Mouse (Mus musculus) stomach, postnatal 0 days (tissue): ENCODE results near the gene Cdk4. TPM values are rescaled to one million over a fixed set of nuclear protein-coding genes. Genes with fewer than 3 reads are reported as not detected.

Experiments used
- ATAC-seq: fragments of 200-750 bp; cut with Nextera tagmentation; 2 replicates; pipeline ENCODE4 v1.8.0; 2017; ENCODE audit not compliant: low FRiP score, low TSS enrichment
- DNase-seq: peaks from one replicate; pipeline ENCODE4 v3.0.0-alpha.2; 2016; ENCODE audit warnings: low spot score
- H3K27ac ChIP-seq: fragments of 300-500 bp; sonication (generic); replicated peaks from 2 replicates; pipeline ENCODE4 v1.5.1; 2014; ENCODE audit warnings: mild to moderate bottlenecking, control low read depth
- H3K27me3 ChIP-seq: fragments of 300-500 bp; sonication (generic); 2 replicates; pipeline ENCODE4 v1.6.1; 2014; ENCODE audit warnings: low read length; ENCODE audit not compliant: control insufficient read depth, insufficient read depth
- H3K36me3 ChIP-seq: fragments of 300-500 bp; sonication (generic); 2 replicates; pipeline ENCODE4 v1.6.1; 2014; ENCODE audit warnings: low read length, mixed read lengths; ENCODE audit not compliant: control insufficient read depth, insufficient read depth
- H3K4me1 ChIP-seq: fragments of 300-500 bp; sonication (generic); replicated peaks from 2 replicates; pipeline ENCODE4 v1.6.1; 2014; ENCODE audit warnings: antibody characterized with exemption; ENCODE audit not compliant: control insufficient read depth, insufficient read depth
- H3K4me2 ChIP-seq: fragments of 300-500 bp; sonication (generic); replicated peaks from 2 replicates; pipeline ENCODE4 v1.6.1; 2014; ENCODE audit warnings: low read depth, mild to moderate bottlenecking, control low read depth, moderate library complexity
- H3K4me3 ChIP-seq: fragments of 300-500 bp; sonication (generic); 2 replicates; pipeline ENCODE4 v1.5.1; 2014; ENCODE audit warnings: low read depth, low read length, control low read depth
- H3K9ac ChIP-seq: fragments of 300-500 bp; sonication (generic); 2 replicates; pipeline ENCODE4 v1.6.1; 2014; ENCODE audit warnings: mild to moderate bottlenecking, low read length, control low read depth, mixed read lengths
- H3K9me3 ChIP-seq: fragments of 300-500 bp; sonication (generic); 2 replicates; pipeline ENCODE4 v1.6.1; 2016; ENCODE audit warnings: low read length; ENCODE audit not compliant: control insufficient read depth
- CTCF ChIP-seq: IDR thresholded peaks from 2 replicates; pipeline ENCODE4 v1.5.1; 2016; ENCODE audit warnings: antibody characterized with exemption, low read depth, mild to moderate bottlenecking, moderate library complexity
- EP300 ChIP-seq: optimal IDR thresholded peaks from 2 replicates; pipeline ENCODE3; 2016; ENCODE audit warnings: antibody characterized with exemption
- WGBS: fragments of 180-500 bp; shearing (Covaris S2); extraction: QIAGEN DNeasy Blood & Tissue Kit; methylation state at CpG from one replicate; pipeline ENCODE4 v1.1.7; 2014; 5-methylcytosine and 5-hydroxymethylcytosine counted together
- polyA plus RNA-seq: library from polyadenylated mRNA; unstranded; fragments of >200 nt; fragmentation: Nextera tagmentation; extraction: Ambion mirVana; gene quantifications from 2 replicates; pipeline ENCODE4 v1.2.1, GENCODE M21; 2015

Gene Cdk4
- polyA plus RNA-seq, 1 experiment from 2014 or later: 469 TPM

DNA sequence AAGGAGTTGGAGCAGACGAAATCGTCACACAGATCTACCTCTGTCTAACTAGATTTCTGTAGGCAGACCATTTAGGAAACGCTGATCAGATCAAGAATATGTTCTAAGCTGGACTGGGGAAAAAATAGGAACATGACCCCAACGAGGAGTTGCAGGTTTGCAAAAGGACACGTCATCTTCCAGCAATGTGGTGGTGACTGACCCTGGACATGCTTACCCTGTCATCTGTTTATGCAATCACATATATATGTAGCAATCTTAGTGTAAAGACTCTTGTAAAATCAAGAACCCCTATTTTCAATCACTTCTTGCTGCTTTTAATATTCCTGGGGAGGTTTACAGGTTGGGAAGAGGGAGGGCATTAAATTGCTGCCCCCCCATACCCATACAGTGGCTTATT, 831 bp upstream of the Cdk4 start:
- H3K4me1 ChIP-seq: 0 out of 2 replicates have a peak, but pooled peaks cover 4% of the 10 kb centered on the region
- WGBS: 64% methylated on average over 5 of the region's 5 CpGs
- TF ChIP-seq EP300 (no peak), CTCF (no peak)
- DNase-seq (no peak), ATAC-seq (no peak)
- H3K9ac ChIP-seq: no peak overlapping the region
- H3K27ac ChIP-seq: no peak overlapping the region
- H3K4me2 ChIP-seq: no peak overlapping the region
- no peaks in the 10 kb centered on the region for H3K27me3 ChIP-seq
- no peaks in the 10 kb centered on the region for H3K9me3 ChIP-seq
- H3K4me3 ChIP-seq: no peak overlapping the region
- peaks cover 12% of the 10 kb centered on the region for H3K36me3 ChIP-seq

DNA sequence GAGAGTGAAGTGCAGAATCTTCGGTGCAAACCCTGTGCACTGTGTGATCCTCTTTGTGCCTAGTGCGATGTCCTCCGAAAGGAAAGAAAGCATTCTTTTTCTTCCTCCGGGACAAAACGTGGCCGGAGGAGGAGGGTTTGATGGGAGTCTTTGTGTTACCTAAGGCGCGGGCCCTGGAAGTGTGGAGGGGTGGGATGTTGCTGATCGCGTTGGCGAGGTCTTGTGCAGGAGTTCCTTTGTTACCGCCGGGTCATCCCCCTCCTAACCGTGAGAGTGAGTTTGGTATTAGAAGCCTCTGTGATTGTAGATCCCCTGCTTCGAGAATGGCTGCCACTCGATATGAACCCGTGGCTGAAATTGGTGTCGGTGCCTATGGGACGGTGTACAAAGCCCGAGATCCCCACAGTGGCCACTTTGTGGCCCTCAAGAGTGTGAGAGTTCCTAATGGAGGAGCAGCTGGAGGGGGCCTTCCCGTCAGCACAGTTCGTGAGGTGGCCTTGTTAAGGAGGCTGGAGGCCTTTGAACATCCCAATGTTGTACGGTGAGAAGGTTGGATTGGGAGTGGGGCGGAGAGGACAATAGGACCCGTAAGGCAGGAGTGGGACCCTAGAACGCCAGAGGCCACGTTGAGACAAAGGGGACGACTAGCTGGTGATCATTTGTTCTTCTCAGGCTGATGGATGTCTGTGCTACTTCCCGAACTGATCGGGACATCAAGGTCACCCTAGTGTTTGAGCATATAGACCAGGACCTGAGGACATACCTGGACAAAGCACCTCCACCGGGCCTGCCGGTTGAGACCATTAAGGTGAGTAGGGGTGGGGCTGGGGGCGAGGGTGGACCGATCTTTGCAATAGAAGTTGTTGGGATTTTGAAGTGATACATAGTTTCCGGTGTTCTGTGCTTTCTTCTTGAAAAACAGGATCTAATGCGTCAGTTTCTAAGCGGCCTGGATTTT, 858 bp downstream of the Cdk4 start:
- peak overlapping the region; percentile 78 for H3K9ac ChIP-seq
- no peaks in the 10 kb centered on the region for H3K9me3 ChIP-seq
- H3K4me3 ChIP-seq: peak overlapping the region; percentile 66
- peaks cover 13% of the 10 kb centered on the region for H3K36me3 ChIP-seq
- 5% methylated on average over 37 of the region's 37 CpGs for WGBS
- TF ChIP-seq CTCF: no peak
- no peak for TF ChIP-seq EP300
- DNase-seq: no peak
- 0 out of 2 replicates have a peak, but pooled peaks have one; percentile 1 for ATAC-seq
- peak overlapping the region; percentile 85 for H3K4me2 ChIP-seq
- 0 out of 2 replicates have a peak, but pooled peaks cover 4% of the 10 kb centered on the region for H3K4me1 ChIP-seq
- no peaks in the 10 kb centered on the region for H3K27me3 ChIP-seq
- peak overlapping the region; percentile 88 for H3K27ac ChIP-seq

DNA sequence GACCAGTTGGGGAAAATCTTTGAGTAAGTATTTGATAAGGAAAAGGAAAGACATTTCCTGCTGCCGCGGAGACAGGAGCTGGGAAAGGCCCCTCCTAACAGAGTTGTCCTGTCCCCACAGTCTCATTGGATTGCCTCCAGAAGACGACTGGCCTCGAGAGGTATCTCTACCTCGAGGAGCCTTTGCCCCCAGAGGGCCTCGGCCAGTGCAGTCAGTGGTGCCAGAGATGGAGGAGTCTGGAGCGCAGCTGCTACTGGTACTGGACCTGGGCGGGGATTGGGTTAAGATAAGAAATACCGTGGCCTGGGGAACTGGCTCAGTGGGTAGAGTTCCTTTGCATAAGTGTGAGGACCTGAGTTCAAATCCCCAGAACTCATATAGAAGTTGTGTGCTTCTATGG, 2.6 kb downstream of the Cdk4 start:
- WGBS: 71% methylated on average over 9 of the region's 9 CpGs

DNA sequence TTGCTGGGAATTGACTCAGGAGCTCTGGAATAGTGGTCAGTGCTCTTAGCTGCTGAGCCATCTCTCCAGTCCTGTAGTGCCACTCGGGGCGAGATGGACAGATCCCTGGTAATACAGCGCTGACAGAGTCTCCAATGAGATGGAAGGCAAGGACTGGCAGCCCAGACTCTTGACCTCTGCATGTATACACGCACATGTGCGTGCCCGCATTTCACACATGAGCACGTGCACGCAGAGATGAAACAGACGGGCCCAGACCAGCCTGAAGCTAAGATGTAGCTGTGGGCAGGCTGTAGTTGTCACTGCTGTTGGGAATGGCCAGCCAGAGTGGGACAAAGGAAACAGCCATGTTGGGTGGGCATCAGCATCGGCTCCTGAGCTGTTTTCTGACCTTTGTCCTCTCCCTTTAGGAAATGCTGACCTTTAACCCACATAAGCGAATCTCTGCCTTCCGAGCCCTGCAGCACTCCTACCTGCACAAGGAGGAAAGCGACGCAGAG, 3.2 kb downstream of the Cdk4 start:
- ATAC-seq: no peak
- TF ChIP-seq CTCF: no peak
- TF ChIP-seq EP300: no peak
- WGBS: 86% methylated on average over 14 of the region's 14 CpGs
- Histone ChIP-seq H3K4me2 (no peak overlapping the region), H3K4me1 (0 out of 2 replicates have a peak, but pooled peaks cover 4% of the 10 kb centered on the region), H3K27me3 (no peaks in the 10 kb centered on the region), H3K36me3 (peaks cover 13% of the 10 kb centered on the region), H3K9me3 (no peaks in the 10 kb centered on the region), H3K27ac (no peak overlapping the region), H3K4me3 (no peak overlapping the region), H3K9ac (no peak overlapping the region)
- no peak for DNase-seq

More for the DNA sequence above, 2.6 kb downstream of the Cdk4 start:
- ATAC-seq: no peak
- H3K27ac ChIP-seq: no peak overlapping the region
- TF ChIP-seq EP300: no peak
- TF ChIP-seq CTCF: no peak
- H3K9me3 ChIP-seq: no peaks in the 10 kb centered on the region
- no peak for DNase-seq
- H3K4me1 ChIP-seq: 0 out of 2 replicates have a peak, but pooled peaks cover 4% of the 10 kb centered on the region
- no peak overlapping the region for H3K4me3 ChIP-seq
- H3K4me2 ChIP-seq: no peak overlapping the region
- no peak overlapping the region for H3K9ac ChIP-seq
- H3K36me3 ChIP-seq: peaks cover 13% of the 10 kb centered on the region
- no peaks in the 10 kb centered on the region for H3K27me3 ChIP-seq

DNA sequence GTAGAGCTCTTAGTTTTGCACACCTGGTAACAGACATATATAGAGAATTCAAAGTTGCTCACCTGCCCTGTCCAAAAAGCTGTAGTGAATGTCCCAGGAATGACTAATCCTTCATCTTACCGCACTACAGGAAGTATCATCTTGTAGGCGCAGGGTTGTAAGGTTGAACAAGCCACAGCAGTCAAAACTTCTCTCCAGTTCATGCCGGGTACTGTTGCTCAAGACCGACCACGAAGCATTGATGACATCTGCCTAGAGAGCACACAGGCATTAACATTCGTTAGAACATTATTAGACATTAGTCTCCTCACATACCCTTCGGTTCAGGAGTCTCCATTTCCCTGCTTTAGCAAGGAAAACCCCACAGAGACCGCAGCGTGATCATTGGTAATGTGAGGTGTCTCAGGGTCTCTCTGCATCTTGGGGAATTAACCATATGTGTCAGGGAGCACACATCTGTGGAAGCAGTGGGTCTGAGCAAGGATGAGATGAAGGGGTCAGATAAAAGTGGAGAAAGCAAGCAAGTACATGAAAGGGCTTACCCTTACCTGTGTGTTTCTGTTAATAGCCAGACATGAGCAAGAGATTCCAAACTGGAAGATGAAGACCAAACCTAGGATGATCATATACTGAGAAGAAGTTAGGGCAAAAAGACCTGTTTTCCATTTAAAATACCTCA, 5.2 kb downstream of the Cdk4 start:
- H3K9ac ChIP-seq: no peak overlapping the region; the same call in 1 of the 2 replicates
- H3K27ac ChIP-seq: no peak overlapping the region
- H3K4me1 ChIP-seq: 0 out of 2 replicates have a peak, but pooled peaks cover 2% of the 10 kb centered on the region
- H3K36me3 ChIP-seq: peaks cover 13% of the 10 kb centered on the region
- TF ChIP-seq EP300 (no peak), CTCF (no peak)
- no peaks in the 10 kb centered on the region for H3K9me3 ChIP-seq
- H3K4me3 ChIP-seq: no peak overlapping the region
- H3K27me3 ChIP-seq: no peaks in the 10 kb centered on the region
- no peak for ATAC-seq
- H3K4me2 ChIP-seq: no peak overlapping the region; the same call in 1 of the 2 replicates
- DNase-seq: no peak
- WGBS: 63% methylated on average over 9 of the region's 9 CpGs
